Mouse (Mus musculus) embryonic fibroblast, embryonic 13.5 days (primary cell): ENCODE measurements at regions not wholly inside any gene's neighbourhood (a gene's known extent, or its start where the extent isn't known, plus 50 kb on each side); places are given as distances from the start of the nearest gene placed in this dataset.

Experiments
- H3K27ac ChIP-seq: 2 replicates; pipeline ENCODE4 v1.5.1; 2012; ENCODE audit warnings: low read length, control low read depth, inconsistent platforms; ENCODE audit not compliant: insufficient read depth
- H3K4me1 ChIP-seq: 2 replicates; pipeline ENCODE4 v1.6.1; 2011; ENCODE audit warnings: low read length; ENCODE audit not compliant: control insufficient read depth, insufficient read depth
- H3K4me3 ChIP-seq: 2 replicates; pipeline ENCODE4 v1.5.1; 2011; ENCODE audit warnings: mild to moderate bottlenecking, control low read depth, low read length; ENCODE audit not compliant: insufficient read depth
- CTCF ChIP-seq: IDR thresholded peaks from 2 replicates; pipeline ENCODE4 v1.5.1; 2011; ENCODE audit warnings: mild to moderate bottlenecking, control low read depth, low read length, moderate library complexity, borderline replicate concordance; ENCODE audit not compliant: insufficient read depth
- POLR2A ChIP-seq: IDR thresholded peaks from 2 replicates; pipeline ENCODE4 v1.6.1; 2011; ENCODE audit warnings: low read depth, mild to moderate bottlenecking, control low read depth, low read length, moderate library complexity

DNA sequence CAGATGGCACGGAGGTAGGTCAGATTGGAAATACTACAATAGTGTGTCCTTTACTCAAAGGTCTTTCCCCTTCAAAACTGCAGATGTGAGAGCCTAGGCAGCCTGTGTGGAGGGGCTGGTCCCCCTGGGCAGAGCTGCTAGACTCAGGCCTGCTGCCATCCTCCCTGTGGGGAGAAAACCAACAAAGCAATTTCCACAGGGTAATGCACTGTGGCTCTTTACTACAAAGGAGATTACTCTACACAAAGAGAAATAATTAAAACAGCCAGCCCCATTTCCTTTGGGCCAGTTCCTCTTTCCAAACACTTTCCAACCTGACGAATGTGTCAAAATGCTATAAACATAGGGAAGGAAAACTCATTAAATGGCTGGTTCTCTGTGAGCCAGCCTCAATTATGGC lies 250.0 kb upstream of the Trpc7 start:
- TF ChIP-seq POLR2A (no peak), CTCF (no peak)
- H3K4me3 ChIP-seq, result no peak overlapping the region
- H3K27ac ChIP-seq, result no peak overlapping the region
- H3K4me1 ChIP-seq, result no peaks in the 10 kb centered on the region

DNA sequence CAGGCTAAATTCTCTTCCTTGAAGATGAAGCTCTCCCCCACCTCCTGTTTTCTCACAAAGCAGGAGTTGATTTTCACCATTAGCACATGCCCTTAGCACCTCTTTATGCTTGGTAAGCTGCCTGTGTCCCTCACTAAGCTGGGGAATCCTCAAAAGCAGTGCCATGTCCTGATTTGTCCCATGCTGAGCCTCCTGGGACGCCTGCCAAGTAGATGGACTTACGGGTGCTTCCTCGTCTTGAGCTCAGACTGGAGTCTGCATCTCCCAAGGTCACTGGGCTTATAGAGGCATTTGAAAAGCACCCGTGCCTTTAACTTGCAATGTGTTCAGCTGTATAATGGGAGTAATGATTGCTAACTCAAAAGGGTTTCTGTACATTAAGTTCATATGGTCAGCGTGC lies 247.1 kb upstream of the Trpc7 start:
- TF ChIP-seq POLR2A (no peak), CTCF (no peak)
- no peak overlapping the region for H3K27ac ChIP-seq
- no peaks in the 10 kb centered on the region for H3K4me1 ChIP-seq
- no peak overlapping the region for H3K4me3 ChIP-seq

DNA sequence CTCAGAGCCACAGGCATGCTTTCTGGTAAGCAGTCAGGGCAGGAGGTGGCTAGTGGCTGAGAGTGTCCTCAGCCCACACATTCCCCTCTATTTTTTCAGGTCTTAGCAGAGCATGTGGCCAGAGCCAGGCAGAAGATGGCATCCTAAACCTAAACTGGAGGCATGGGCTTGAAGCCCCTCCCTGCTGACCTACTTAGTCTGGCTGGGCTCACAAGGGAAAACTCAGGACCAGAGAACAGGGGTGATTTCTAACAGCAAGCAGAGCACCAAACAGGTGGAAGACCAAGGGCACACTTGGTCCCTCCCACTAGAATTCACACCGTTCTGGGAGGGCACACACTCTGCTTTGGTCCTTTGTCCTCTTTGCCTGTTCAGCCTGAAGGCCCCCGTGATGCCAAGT lies 246.6 kb upstream of the Trpc7 start:
- TF ChIP-seq CTCF (no peak), POLR2A (no peak)
- H3K4me3 ChIP-seq, result no peak overlapping the region
- H3K27ac ChIP-seq, result no peak overlapping the region
- H3K4me1 ChIP-seq, result no peaks in the 10 kb centered on the region

DNA sequence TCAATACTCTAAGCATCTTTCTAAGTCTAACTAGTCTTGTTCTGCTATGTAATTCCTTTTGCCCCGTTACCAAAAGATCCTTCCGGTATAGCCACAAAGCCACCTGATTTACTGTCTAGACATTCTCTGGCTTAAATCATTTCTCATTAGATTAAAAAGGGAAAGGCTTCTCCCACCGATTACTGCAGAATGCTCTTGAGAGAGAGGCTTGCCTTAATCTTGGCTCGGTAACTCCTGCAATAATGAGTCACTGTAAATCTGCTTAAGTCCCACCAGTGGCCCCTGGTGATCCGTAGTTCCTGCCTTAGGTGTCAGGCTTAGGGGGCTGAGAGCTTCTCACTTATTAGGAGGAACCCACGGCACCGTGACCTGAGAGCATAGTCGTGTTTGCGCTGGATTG lies 220.1 kb upstream of the Trpc7 start:
- no peak overlapping the region for H3K4me3 ChIP-seq
- H3K27ac ChIP-seq, result no peak overlapping the region
- no peak for TF ChIP-seq CTCF
- TF ChIP-seq POLR2A, result no peak
- no peaks in the 10 kb centered on the region for H3K4me1 ChIP-seq

DNA sequence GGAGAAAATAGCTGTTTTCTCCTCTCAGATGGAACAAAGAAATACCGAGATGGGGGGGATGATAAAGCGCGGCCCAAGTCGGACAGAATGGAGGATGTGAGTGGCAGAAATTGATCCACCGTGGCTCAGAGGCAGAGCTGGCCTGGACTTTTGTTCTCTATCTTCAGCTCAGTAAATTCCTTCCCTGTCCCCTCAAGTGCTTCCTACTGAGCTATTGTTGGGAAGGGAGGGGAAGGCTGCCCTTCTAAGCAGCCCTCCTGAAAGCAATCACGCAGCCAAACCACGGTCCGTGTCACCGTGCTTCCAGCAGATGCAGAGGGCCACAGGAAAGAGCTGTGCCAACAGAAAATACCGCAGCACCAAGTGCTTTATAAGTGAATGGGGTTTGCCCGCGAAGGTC lies 212.2 kb upstream of the Trpc7 start:
- no peak overlapping the region for H3K4me3 ChIP-seq
- TF ChIP-seq CTCF, result no peak
- no peak for TF ChIP-seq POLR2A
- no peaks in the 10 kb centered on the region for H3K4me1 ChIP-seq
- H3K27ac ChIP-seq, result no peak overlapping the region

DNA sequence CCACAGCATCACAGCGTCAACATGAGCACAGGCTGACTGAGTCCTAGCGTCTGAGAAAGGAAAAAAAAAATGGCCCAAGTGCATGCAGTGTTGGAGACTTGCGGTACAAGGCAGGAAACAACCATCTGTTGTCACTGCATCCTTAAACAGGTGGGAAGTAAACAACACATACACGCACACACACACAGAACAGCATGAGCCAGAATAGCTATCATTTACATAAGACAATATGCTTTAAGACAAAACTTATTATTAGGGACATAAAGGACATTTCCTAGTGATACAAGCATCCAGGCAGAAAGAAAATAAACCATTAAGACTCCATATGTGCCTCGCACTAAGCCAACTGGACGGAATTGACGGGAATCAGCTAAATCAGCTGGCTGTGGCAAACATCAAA lies 203.8 kb upstream of the Trpc7 start:
- no peak for TF ChIP-seq POLR2A
- no peak for TF ChIP-seq CTCF
- Histone ChIP-seq H3K4me1 (no peaks in the 10 kb centered on the region), H3K27ac (no peak overlapping the region), H3K4me3 (no peak overlapping the region)

DNA sequence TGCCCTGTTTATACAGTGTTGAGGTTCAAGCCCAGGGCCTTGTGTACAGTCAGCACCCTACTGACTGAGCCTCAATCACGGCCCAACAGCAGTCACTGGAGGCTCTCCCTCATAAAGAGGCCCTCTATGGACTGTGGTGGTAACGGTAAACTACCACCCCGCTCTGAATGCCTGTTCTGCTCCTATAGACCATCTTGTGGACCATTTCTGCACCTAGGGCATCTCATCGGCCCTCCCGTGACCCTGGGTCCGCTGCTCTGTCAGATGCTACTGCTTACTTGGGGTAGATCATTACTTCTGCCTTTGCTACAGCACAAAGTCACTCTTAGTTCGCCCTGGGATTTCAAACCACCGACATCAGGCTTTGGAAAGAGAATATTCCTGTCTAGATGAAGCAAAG lies 196.1 kb upstream of the Trpc7 start:
- no peaks in the 10 kb centered on the region for H3K4me1 ChIP-seq
- no peak overlapping the region for H3K27ac ChIP-seq
- H3K4me3 ChIP-seq, result no peak overlapping the region
- TF ChIP-seq POLR2A, result no peak
- no peak for TF ChIP-seq CTCF

DNA sequence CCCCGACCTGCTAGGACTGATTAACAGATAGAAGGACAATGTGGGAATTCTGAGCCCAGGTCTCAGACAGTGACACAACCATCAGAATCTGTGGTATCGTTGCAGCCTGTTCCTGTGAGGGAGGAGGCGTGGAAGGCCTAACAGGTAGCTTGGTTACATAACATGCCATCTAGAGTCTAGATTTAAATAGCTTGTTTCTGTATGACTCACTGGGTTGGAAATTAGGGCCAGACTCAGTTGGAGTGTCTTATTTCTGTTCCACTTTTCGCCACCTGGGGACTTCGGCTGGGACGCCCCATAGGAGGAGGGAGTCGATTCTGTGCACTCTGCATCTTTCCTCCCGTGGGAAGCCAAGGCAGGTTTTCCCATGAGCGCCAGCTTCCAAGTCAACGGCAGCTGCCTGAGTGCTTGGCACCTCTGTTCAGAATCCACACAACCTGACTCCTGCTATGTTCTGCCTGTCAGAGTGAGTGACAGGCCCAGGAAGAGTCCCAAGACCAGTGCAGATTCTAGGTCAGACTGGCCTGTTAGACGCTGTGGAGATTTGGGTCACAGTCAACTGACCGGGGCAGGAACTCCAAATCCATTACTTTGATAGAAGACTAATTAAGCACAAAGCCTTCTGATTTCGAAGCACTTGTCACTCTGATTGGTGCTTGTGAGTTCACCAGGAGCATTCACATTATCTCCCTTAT lies 193.7 kb upstream of the Trpc7 start:
- TF ChIP-seq POLR2A (no peak), CTCF (no peak)
- Histone ChIP-seq H3K27ac (no peak overlapping the region), H3K4me3 (no peak overlapping the region), H3K4me1 (no peaks in the 10 kb centered on the region)

DNA sequence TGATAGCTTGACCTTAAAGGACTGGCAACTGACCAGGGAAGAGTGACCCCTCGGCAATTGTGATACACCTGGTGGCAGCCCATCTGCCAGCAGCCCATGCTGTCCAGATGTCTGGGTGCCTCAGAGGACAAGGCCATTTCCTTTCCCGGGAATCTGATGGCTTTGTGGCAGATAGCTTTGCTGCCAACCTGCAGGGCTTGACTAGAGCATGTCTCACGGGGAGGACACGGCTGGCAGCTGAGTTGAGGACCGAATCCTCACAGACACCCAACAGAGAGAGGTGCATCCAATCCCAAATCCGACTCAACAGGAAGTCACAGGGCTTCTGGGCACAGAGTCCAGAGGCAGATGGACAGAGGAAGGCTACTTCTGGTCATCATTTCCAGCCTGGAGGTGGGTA lies 192.2 kb upstream of the Trpc7 start:
- no peak overlapping the region for H3K4me3 ChIP-seq
- H3K4me1 ChIP-seq, result no peaks in the 10 kb centered on the region
- TF ChIP-seq CTCF (no peak), POLR2A (no peak)
- H3K27ac ChIP-seq, result no peak overlapping the region

DNA sequence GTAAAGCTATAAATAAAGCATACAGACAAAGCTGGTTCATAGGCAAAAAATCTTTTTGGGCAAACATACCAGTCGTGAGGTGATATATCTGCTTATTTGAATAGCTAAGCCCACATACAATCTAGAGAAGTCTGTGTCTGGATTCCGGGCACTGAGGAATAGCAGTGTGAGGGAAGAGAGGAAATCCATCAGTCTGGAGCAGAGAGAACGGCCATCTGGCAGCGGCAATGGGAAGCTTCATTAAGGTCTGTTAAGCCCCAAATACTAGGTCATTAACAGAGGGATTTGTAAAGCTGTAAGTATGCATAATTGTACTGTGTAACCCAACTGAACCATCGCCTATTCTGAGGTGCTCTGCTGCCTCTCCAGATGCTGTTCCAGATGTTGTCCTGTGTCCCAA lies 191.6 kb upstream of the Trpc7 start:
- no peaks in the 10 kb centered on the region for H3K4me1 ChIP-seq
- TF ChIP-seq POLR2A, result no peak
- TF ChIP-seq CTCF, result no peak
- no peak overlapping the region for H3K27ac ChIP-seq
- no peak overlapping the region for H3K4me3 ChIP-seq

DNA sequence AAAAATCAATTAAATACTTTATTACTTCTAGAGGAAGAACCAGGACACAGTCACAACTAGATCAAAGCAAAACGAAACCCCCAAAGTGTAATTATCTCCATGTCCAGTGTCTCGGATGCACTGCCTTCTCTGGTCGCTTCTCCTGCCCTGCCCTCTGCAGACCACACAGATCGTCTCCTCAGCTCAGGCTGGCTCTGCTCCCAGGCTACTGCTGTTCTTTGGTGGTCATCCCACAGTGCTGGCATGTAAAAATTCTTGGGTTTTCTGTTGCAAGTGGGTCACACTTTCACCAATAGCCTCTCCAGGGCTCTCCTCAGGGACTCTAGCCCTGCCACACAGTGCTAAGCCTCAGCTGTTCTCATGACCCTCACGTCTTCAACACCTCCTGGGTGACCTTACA lies 188.0 kb upstream of the Trpc7 start:
- no peaks in the 10 kb centered on the region for H3K4me1 ChIP-seq
- no peak overlapping the region for H3K27ac ChIP-seq
- TF ChIP-seq POLR2A (no peak), CTCF (no peak)
- H3K4me3 ChIP-seq, result no peak overlapping the region
